ENCODE assay signal across 10 mouse cellular contexts in the genomic region with DNA sequence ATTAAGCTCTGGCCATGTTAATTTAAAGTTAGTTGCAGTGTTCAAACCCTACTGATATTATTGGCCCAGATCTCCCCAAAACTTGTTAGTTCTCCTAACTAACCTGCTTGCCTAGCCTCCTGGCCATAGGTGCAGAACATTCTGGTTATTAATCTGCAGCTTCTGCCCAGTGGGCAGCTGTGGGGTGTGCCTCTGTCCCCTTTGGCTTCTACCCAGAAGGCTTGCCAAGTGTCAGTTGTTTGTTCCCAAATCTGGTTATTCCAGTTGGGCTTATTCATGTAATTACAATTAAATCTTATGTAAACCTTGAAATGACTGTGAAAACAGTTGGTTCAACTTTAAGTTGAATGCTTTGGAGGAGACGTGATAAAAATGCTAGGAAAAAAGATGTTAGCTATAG. TPM values are rescaled to one million over a fixed set of nuclear protein-coding genes. Genes with fewer than 3 reads are reported as not detected.
DNase-seq lines count a peak whose midpoint lies in the region; ATAC-seq lines count a peak whose summit lies in the region.
"Had no signal": no experiment of that assay in that cellular context is flagged by ENCODE, and none has a peak within 500 bp of the region (broad histone marks: within the 10 kb centered on the region; RNA-seq: fewer than 3 reads in every experiment).

No protein-coding gene starts in this region.

- DNase-seq in left cerebral cortex, postnatal 4 days: peak; percentile 28
- DNase-seq in left cerebral cortex, adult 11 months (ENCODE audit: low spot score): no peak
- DNase-seq in fat pad, adult 2 months (ENCODE audit: extremely low read depth, low read depth, low spot score): peak; percentile 79
- DNase-seq in kidney, postnatal 25 days: peak; percentile 42 to 72
- no peak for DNase-seq in spleen, adult 12 weeks (ENCODE audit: low spot score)
- DNase-seq in T-cell, adult 2 months (ENCODE audit: low spot score): no peak
- DNase-seq: midbrain, embryonic 14.5 days; right cerebral cortex, postnatal 14 days had no signal

- peaks cover 21% of the 10 kb centered on the region for H3K4me1 ChIP-seq in stomach, embryonic 14.5 days (ENCODE audit: control insufficient read depth, insufficient read depth, low read length)

- intact Hi-C loops in left cerebral cortex, postnatal 4 days (cut with DNase I): loop anchor here (10.0 kb wide), 1 partner anchor 502 kb away; no protein-coding TSS in a partner anchor

- H3K36me3 ChIP-seq in stomach, embryonic 14.5 days (ENCODE audit: control insufficient read depth, insufficient read depth, low read length): no peaks in the 10 kb centered on the region

- no peaks in the 10 kb centered on the region for H3K27me3 ChIP-seq in stomach, embryonic 14.5 days (ENCODE audit: control insufficient read depth, insufficient read depth, low read length)

- no peak overlapping the region for H3K4me3 ChIP-seq in stomach, embryonic 14.5 days (ENCODE audit: low read depth, low read length)

- 0 out of 2 replicates have a peak overlapping the region, but pooled peaks have one; percentile 15 for H3K27ac ChIP-seq in stomach, embryonic 14.5 days (ENCODE audit: low read length)
- H3K27ac ChIP-seq: hindbrain, postnatal 0 days had no signal

- H3K9me3 ChIP-seq in stomach, embryonic 14.5 days (ENCODE audit: control insufficient read depth, low read depth, low read length): no peaks in the 10 kb centered on the region

- no peak for ATAC-seq in stomach, embryonic 14.5 days (ENCODE audit: insufficient number of reproducible peaks, insufficient read depth, low FRiP score, low read depth)
- ATAC-seq: hindbrain, postnatal 0 days had no signal

- no peak overlapping the region for H3K9ac ChIP-seq in stomach, embryonic 14.5 days (replicated peaks; ENCODE audit: low read depth, low read length)

- WGBS in stomach, embryonic 14.5 days: 69% methylated on average over 1 of the region's 1 CpGs

- H3K4me2 ChIP-seq in stomach, embryonic 14.5 days (replicated peaks; ENCODE audit: low read depth, low read length): no peak overlapping the region

RNA-seq across cellular contexts. Expression of a gene that starts 8.0 kb away (rescaled TPM):
- total RNA-seq in left cerebral cortex, postnatal 4 days (2021): 10 to 100 TPM; 46.3 to 46.9 TPM
- 26.5 and 27.3 TPM in 2 replicates for polyA plus RNA-seq in stomach, embryonic 14.5 days (2014; fragmentation: Nextera tagmentation; extraction: Ambion mirVana)

Comparison
In these comparisons a context has a peak if more than half of its experiments do, and no peak if none do; other contexts are left out.
1. DNase-seq: peak in left cerebral cortex, postnatal 4 days (single experiment), fat pad, adult 2 months (single experiment) and kidney, postnatal 25 days (2 of 2); none in left cerebral cortex, adult 11 months (single experiment), spleen, adult 12 weeks (single experiment) and T-cell, adult 2 months (single experiment).